Comparison of ENCODE assay signal across 11 mouse cellular contexts in the genomic region with DNA sequence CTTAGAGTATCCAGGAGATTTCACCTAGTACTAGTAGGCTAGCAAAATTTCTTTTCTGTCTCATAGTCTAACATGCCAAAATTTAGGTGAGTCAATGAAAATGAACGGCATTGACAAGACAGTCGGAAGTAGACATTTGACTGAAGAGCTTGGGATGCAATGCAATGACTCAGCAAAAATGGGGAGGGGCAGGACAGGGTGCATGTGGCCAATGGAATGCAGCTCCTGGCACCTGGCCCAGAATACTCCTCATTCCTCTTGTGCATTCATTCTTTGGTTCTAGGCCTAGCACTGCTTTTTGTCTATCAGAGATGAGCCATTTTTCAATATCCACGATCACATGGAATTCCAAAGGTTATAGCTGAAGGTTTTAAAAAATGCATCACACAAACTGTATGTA. TPM values are rescaled to one million over a fixed set of nuclear protein-coding genes. Genes with fewer than 3 reads are reported as not detected.
DNase-seq lines count a peak whose midpoint lies in the region; ATAC-seq and TF ChIP-seq lines count a peak whose summit lies in the region.
"Had no signal": no experiment of that assay in that cellular context is flagged by ENCODE, and none has a peak within 500 bp of the region (broad histone marks: within the 10 kb centered on the region; RNA-seq: fewer than 3 reads in every experiment).

No protein-coding gene starts in this region.

- H3K27me3 ChIP-seq in embryonic facial prominence, embryonic 14.5 days (replicated peaks; ENCODE audit: control insufficient read depth, insufficient read depth, low read length): no peaks in the 10 kb centered on the region
- H3K27me3 ChIP-seq in embryonic facial prominence, embryonic 10.5 days (replicated peaks; ENCODE audit: low read depth, poor library complexity, severe bottlenecking): no peaks in the 10 kb centered on the region
- no peaks in the 10 kb centered on the region for H3K27me3 ChIP-seq in myocyte (ENCODE audit: control insufficient read depth, insufficient read depth, insufficient read length)

- peak; percentile 61 for DNase-seq in embryonic facial prominence, embryonic 14.5 days (ENCODE audit: low spot score)
- DNase-seq in embryonic facial prominence, embryonic 10.5 days (ENCODE audit: low spot score): no peak
- DNase-seq in testis, postnatal 10 days (ENCODE audit: low spot score): peak; percentile 52
- DNase-seq in testis, postnatal 14 days (ENCODE audit: low spot score): no peak
- DNase-seq in heart, postnatal 4 days: peak; percentile 74
- no peak for DNase-seq in right cerebral cortex, postnatal 36 days (ENCODE audit: low spot score in 2 of 2)
- DNase-seq: cerebellum, adult 11-12 months; thymus, postnatal 36 days had no signal

- TF ChIP-seq POLR2A in myocyte (IDR thresholded peaks at IDR 0.05; ENCODE audit: insufficient read length, low read depth): no peak

- H3K79me2 ChIP-seq in myocyte (ENCODE audit: control insufficient read depth, insufficient read depth): no peaks in the 10 kb centered on the region

- no peak overlapping the region for H3K27ac ChIP-seq in embryonic facial prominence, embryonic 14.5 days (replicated peaks; ENCODE audit: low read depth, low read length)
- no peak overlapping the region for H3K27ac ChIP-seq in embryonic facial prominence, embryonic 10.5 days (replicated peaks)
- H3K27ac ChIP-seq: macrophage had no signal

- H3K9me3 ChIP-seq in embryonic facial prominence, embryonic 14.5 days (ENCODE audit: control insufficient read depth, low read length): no peaks in the 10 kb centered on the region
- no peaks in the 10 kb centered on the region for H3K9me3 ChIP-seq in embryonic facial prominence, embryonic 10.5 days

- no peaks in the 10 kb centered on the region for H3K4me1 ChIP-seq in embryonic facial prominence, embryonic 14.5 days (ENCODE audit: control insufficient read depth, insufficient read depth, low read length)
- no peaks in the 10 kb centered on the region for H3K4me1 ChIP-seq in embryonic facial prominence, embryonic 10.5 days

- H3K9ac ChIP-seq in embryonic facial prominence, embryonic 14.5 days (ENCODE audit: low read depth, low read length): no peak overlapping the region

- no peak overlapping the region for H3ac ChIP-seq in myocyte (ENCODE audit: control insufficient read depth, insufficient read length)

- H3K36me3 ChIP-seq in embryonic facial prominence, embryonic 14.5 days (ENCODE audit: control insufficient read depth, insufficient read depth, low read length): no peaks in the 10 kb centered on the region
- no peaks in the 10 kb centered on the region for H3K36me3 ChIP-seq in embryonic facial prominence, embryonic 10.5 days (replicated peaks)
- no peaks in the 10 kb centered on the region for H3K36me3 ChIP-seq in myocyte (ENCODE audit: control insufficient read depth, insufficient read depth)

- ATAC-seq in embryonic facial prominence, embryonic 14.5 days (ENCODE audit: low read depth): peak; percentile 60; the same call in 1 of the 2 replicates
- ATAC-seq in inflammation-experienced regulatory T-cells, adult 6 months: no peak

- WGBS in embryonic facial prominence, embryonic 14.5 days: 76% methylated on average over 3 of the region's 3 CpGs
- 92% methylated on average over 3 of the region's 3 CpGs for WGBS in embryonic facial prominence, embryonic 10.5 days

- no peak overlapping the region for H3K4me3 ChIP-seq in embryonic facial prominence, embryonic 14.5 days (ENCODE audit: low read depth, low read length)
- H3K4me3 ChIP-seq in embryonic facial prominence, embryonic 10.5 days: no peak overlapping the region
- H3K4me3 ChIP-seq in myocyte: no peak overlapping the region

- no peak overlapping the region for H3K4me2 ChIP-seq in embryonic facial prominence, embryonic 14.5 days (ENCODE audit: low read depth, low read length)
- peak overlapping the region; percentile 26 for H3K4me2 ChIP-seq in myocyte (ENCODE audit: low read depth)

TF ChIP-seq in myocyte, 11 proteins besides CTCF, POLR2A, EP300 and RAD21:
- no peak for TF ChIP-seq SRF (IDR thresholded peaks at IDR 0.05; ENCODE audit: control insufficient read depth, insufficient read length, low read depth)
- peak; percentile 28 for TF ChIP-seq USF1 (IDR thresholded peaks at IDR 0.05; ENCODE audit: low read depth)
- no peak for TF ChIP-seq TCF3 (IDR thresholded peaks at IDR 0.05; ENCODE audit: insufficient read length, low read depth)
- TF ChIP-seq MYOG (IDR thresholded peaks at IDR 0.05; ENCODE audit: control insufficient read depth in 1 of 3, insufficient read depth in 1 of 3, insufficient read length in 2 of 3, low read depth in 2 of 3): peak in 1 of 3 experiments; percentile 35
- TF ChIP-seq REST (IDR thresholded peaks at IDR 0.05; ENCODE audit: insufficient read depth, insufficient read length): no peak
- TF ChIP-seq E2F4 (IDR thresholded peaks at IDR 0.05; ENCODE audit: insufficient read depth): no peak
- TF ChIP-seq TCF12 (IDR thresholded peaks at IDR 0.05; ENCODE audit: insufficient read depth, poor library complexity, severe bottlenecking): no peak
- no peak for TF ChIP-seq MAX (IDR thresholded peaks at IDR 0.05; ENCODE audit: low read depth)
- TF ChIP-seq POLR2AphosphoS2 (IDR thresholded peaks at IDR 0.05; ENCODE audit: insufficient read length, low read depth): no peak
- TF ChIP-seq MYOD1 (IDR thresholded peaks at IDR 0.05; ENCODE audit: control insufficient read depth in 1 of 3, insufficient read length in 2 of 3, low read depth in 2 of 3): peak in 1 of 3 experiments; percentile 4
- TF ChIP-seq CEBPB (IDR thresholded peaks at IDR 0.05; ENCODE audit: insufficient read depth, poor library complexity, severe bottlenecking): 0 out of 2 replicates have a peak, but pooled peaks have one; percentile 20

RNA-seq across cellular contexts. Expression of a gene that starts 48.1 kb away (rescaled TPM):
- polyA plus RNA-seq in embryonic facial prominence, embryonic 14.5 days (2014; fragmentation: Nextera tagmentation; extraction: Ambion mirVana): 4.4 and 4.8 TPM in 2 replicates
- 1.9 and 2.1 TPM in 2 replicates for polyA plus RNA-seq in embryonic facial prominence, embryonic 10.5 days (2016; fragmentation: Nextera tagmentation; extraction: Ambion mirVana)
- under 1 TPM; 0.31 to 0.34 TPM for total RNA-seq in heart, postnatal 4 days (2021)
- 9.9 TPM for polyA plus RNA-seq in myocyte (2012; fragmentation: generic; extraction: Trizol)
- polyA plus RNA-seq in inflammation-experienced regulatory T-cells, adult 6 months (2017; shearing (Covaris generic)): under 1 TPM in 1 of 3 experiments, not detected in 2; 0.14 TPM
- polyA plus RNA-seq: macrophage had no signal

Comparison
In these comparisons a context has a peak if more than half of its experiments do, and no peak if none do; other contexts are left out.
1. DNase-seq: peak in embryonic facial prominence, embryonic 14.5 days (single experiment), testis, postnatal 10 days (single experiment) and heart, postnatal 4 days (single experiment); none in embryonic facial prominence, embryonic 10.5 days (single experiment), testis, postnatal 14 days (single experiment) and right cerebral cortex, postnatal 36 days (0 of 2).